Mouse (Mus musculus) midbrain, embryonic 16.5 days (tissue): Measurements from ENCODE around the gene Edn2. TPM values are rescaled to one million over a fixed set of nuclear protein-coding genes. Genes with fewer than 3 reads are reported as not detected.

Source experiments
- ATAC-seq: fragments of 200-750 bp; cut with Nextera tagmentation; 2 replicates; pipeline ENCODE4 v1.8.0; 2017; ENCODE audit warnings: moderate TSS enrichment
- H3K27ac ChIP-seq: fragments of 300-500 bp; sonication (generic); 2 replicates; pipeline ENCODE4 v1.5.1; 2014; ENCODE audit warnings: mild to moderate bottlenecking, low read length, mixed read lengths
- H3K27me3 ChIP-seq: fragments of 300-500 bp; sonication (generic); 2 replicates; pipeline ENCODE4 v1.6.1; 2014; ENCODE audit warnings: low read depth, low read length, mixed read lengths; ENCODE audit not compliant: control insufficient read depth, insufficient read depth
- H3K36me3 ChIP-seq: fragments of 300-500 bp; sonication (generic); 2 replicates; pipeline ENCODE4 v1.6.1; 2014; ENCODE audit warnings: mild to moderate bottlenecking, low read length, moderate library complexity, mixed read lengths; ENCODE audit not compliant: control insufficient read depth, insufficient read depth
- H3K4me1 ChIP-seq: fragments of 300-500 bp; sonication (generic); 2 replicates; pipeline ENCODE4 v1.6.1; 2014; ENCODE audit warnings: mild to moderate bottlenecking, low read length, mixed read lengths; ENCODE audit not compliant: control insufficient read depth, insufficient read depth
- H3K4me2 ChIP-seq: fragments of 300-500 bp; sonication (generic); 2 replicates; pipeline ENCODE4 v1.6.1; 2014; ENCODE audit warnings: mild to moderate bottlenecking, low read length, mixed read lengths
- H3K4me3 ChIP-seq: fragments of 300-500 bp; sonication (generic); 2 replicates; pipeline ENCODE4 v1.5.1; 2014; ENCODE audit warnings: low read depth, mild to moderate bottlenecking, low read length, moderate library complexity, mixed read lengths
- H3K9ac ChIP-seq: fragments of 300-500 bp; sonication (generic); 2 replicates; pipeline ENCODE4 v1.6.1; 2014; ENCODE audit warnings: low read depth, low read length, mixed read lengths
- H3K9me3 ChIP-seq: fragments of 300-500 bp; sonication (generic); replicated peaks from 2 replicates; pipeline ENCODE4 v1.6.1; 2014; ENCODE audit warnings: mild to moderate bottlenecking, low read length, mixed read lengths; ENCODE audit not compliant: control insufficient read depth, poor library complexity, severe bottlenecking
- WGBS: fragments of 180-500 bp; shearing (Covaris S2); extraction: QIAGEN DNeasy Blood & Tissue Kit; methylation state at CpG from one replicate; pipeline ENCODE4 v1.1.7; 2014; 5-methylcytosine and 5-hydroxymethylcytosine counted together
- polyA plus RNA-seq: library from polyadenylated mRNA; unstranded; fragments of >200 nt; fragmentation: Nextera tagmentation; extraction: Ambion mirVana; gene quantifications from 2 replicates; pipeline ENCODE4 v1.2.1, GENCODE M21; 2015

Gene Edn2
- polyA plus RNA-seq, 1 experiment from 2014 or later: not detected

DNA sequence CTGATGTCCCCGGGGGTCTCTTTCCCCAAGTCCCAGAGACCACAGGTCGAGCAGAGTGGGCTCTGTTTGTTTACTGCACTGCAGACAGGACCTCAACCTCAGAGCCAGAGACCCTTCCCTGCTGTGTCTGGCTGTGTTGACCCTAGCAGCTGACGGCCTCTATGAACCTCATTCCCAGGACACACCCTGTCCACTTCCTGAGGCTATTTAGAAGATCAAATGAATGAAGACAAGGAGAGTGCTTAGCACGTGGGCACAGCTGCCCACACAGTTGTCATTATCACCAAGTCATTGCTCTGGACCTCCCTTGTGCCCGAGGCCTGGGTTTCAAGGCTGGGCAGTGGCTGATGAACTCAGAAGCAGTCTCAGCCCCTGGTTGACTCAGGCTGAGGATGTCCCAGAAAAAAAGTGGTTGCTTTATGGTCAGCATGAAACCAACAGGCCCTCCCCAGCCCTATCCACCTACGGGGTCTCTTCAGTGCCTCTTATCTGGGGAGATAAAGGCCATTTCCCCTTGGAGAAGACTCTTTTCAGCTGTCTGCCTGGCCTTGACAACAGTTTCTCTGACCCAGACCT lies 10.6 kb upstream of the Edn2 start:
- Histone ChIP-seq H3K27me3 (no peaks in the 10 kb centered on the region), H3K27ac (no peak overlapping the region), H3K9me3 (no peaks in the 10 kb centered on the region), H3K9ac (no peak overlapping the region), H3K4me2 (no peak overlapping the region), H3K36me3 (no peaks in the 10 kb centered on the region), H3K4me1 (peaks cover 6% of the 10 kb centered on the region; the same call in 1 of the 2 replicates), H3K4me3 (no peak overlapping the region)
- 68% methylated on average over 6 of the region's 6 CpGs for WGBS
- ATAC-seq: no peak

- WGBS: 87% methylated on average over 6 of the region's 6 CpGs
- no peak for ATAC-seq
- Histone ChIP-seq H3K27ac (no peak overlapping the region), H3K9ac (no peak overlapping the region), H3K27me3 (no peaks in the 10 kb centered on the region), H3K4me2 (no peak overlapping the region), H3K4me1 (peaks cover 6% of the 10 kb centered on the region; the same call in 1 of the 2 replicates), H3K9me3 (no peaks in the 10 kb centered on the region), H3K36me3 (no peaks in the 10 kb centered on the region), H3K4me3 (no peak overlapping the region)
Measured at GRCm38 (mm10) chr4:120151906-120152305, 9.1 kb upstream of the Edn2 start.

GRCm38 (mm10) chr4:120152648-120153047 lies 8.4 kb upstream of the Edn2 start:
- H3K4me2 ChIP-seq: no peak overlapping the region
- H3K4me1 ChIP-seq: peaks cover 6% of the 10 kb centered on the region; the same call in 1 of the 2 replicates
- H3K27me3 ChIP-seq: no peaks in the 10 kb centered on the region
- no peak overlapping the region for H3K27ac ChIP-seq
- ATAC-seq: no peak
- no peak overlapping the region for H3K4me3 ChIP-seq
- no peaks in the 10 kb centered on the region for H3K9me3 ChIP-seq
- H3K36me3 ChIP-seq: no peaks in the 10 kb centered on the region
- 70% methylated on average over 4 of the region's 4 CpGs for WGBS
- no peak overlapping the region for H3K9ac ChIP-seq

- no peak overlapping the region for H3K4me3 ChIP-seq
- H3K4me2 ChIP-seq: no peak overlapping the region
- H3K9ac ChIP-seq: no peak overlapping the region
- H3K36me3 ChIP-seq: no peaks in the 10 kb centered on the region
- peaks cover 3% of the 10 kb centered on the region; the same call in 1 of the 2 replicates for H3K4me1 ChIP-seq
- no peak for ATAC-seq
- H3K9me3 ChIP-seq: no peaks in the 10 kb centered on the region
- H3K27ac ChIP-seq: no peak overlapping the region
- H3K27me3 ChIP-seq: no peaks in the 10 kb centered on the region
- 91% methylated on average over 3 of the region's 3 CpGs for WGBS
Measured at GRCm38 (mm10) chr4:120153736-120154135, 7.3 kb upstream of the Edn2 start.

- 26% methylated on average over 5 of the region's 5 CpGs for WGBS
- Histone ChIP-seq H3K27me3 (0 out of 2 replicates have a peak, but pooled peaks cover 2% of the 10 kb centered on the region), H3K4me1 (no peaks in the 10 kb centered on the region), H3K27ac (no peak overlapping the region), H3K9me3 (no peaks in the 10 kb centered on the region), H3K4me2 (no peak overlapping the region), H3K9ac (no peak overlapping the region), H3K4me3 (no peak overlapping the region), H3K36me3 (no peaks in the 10 kb centered on the region)
- ATAC-seq: no peak
Measured at GRCm38 (mm10) chr4:120158714-120159310, 2.2 kb upstream of the Edn2 start.

GRCm38 (mm10) chr4:120162586-120162985 lies 1.6 kb downstream of the Edn2 start:
- Histone ChIP-seq H3K4me3 (no peak overlapping the region), H3K36me3 (no peaks in the 10 kb centered on the region), H3K9me3 (no peaks in the 10 kb centered on the region), H3K27ac (no peak overlapping the region), H3K27me3 (0 out of 2 replicates have a peak, but pooled peaks cover 2% of the 10 kb centered on the region), H3K4me1 (no peaks in the 10 kb centered on the region), H3K9ac (no peak overlapping the region), H3K4me2 (no peak overlapping the region)
- ATAC-seq: no peak
- 85% methylated on average over 8 of the region's 8 CpGs for WGBS

DNA sequence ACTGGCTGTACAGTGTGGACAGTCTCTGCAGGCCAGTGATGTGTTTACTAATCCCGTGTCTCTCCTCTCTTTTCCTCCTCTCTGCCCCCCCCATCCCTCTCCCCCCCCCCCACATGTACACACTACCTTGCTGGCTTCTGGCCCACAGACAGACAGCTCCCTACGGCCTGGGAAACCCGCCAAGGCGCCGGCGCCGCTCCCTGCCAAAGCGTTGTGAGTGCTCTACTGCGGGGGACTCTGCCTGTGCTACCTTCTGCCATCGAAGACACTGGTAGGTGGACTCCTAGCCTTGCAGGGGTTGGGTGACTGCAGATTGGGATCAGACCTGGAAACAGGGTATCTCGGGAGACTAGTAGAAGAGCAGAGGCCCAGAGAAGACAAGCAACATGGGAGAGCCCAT lies 2.2 kb downstream of the Edn2 start:
- no peaks in the 10 kb centered on the region for H3K36me3 ChIP-seq
- 67% methylated on average over 11 of the region's 11 CpGs for WGBS
- H3K27me3 ChIP-seq: 0 out of 2 replicates have a peak, but pooled peaks cover 2% of the 10 kb centered on the region
- H3K4me2 ChIP-seq: no peak overlapping the region
- no peak for ATAC-seq
- no peak overlapping the region for H3K27ac ChIP-seq
- H3K4me1 ChIP-seq: no peaks in the 10 kb centered on the region
- H3K9me3 ChIP-seq: no peaks in the 10 kb centered on the region
- no peak overlapping the region for H3K9ac ChIP-seq
- H3K4me3 ChIP-seq: no peak overlapping the region

- H3K27me3 ChIP-seq: 0 out of 2 replicates have a peak, but pooled peaks cover 2% of the 10 kb centered on the region
- H3K9me3 ChIP-seq: no peaks in the 10 kb centered on the region
- H3K36me3 ChIP-seq: no peaks in the 10 kb centered on the region
- H3K4me2 ChIP-seq: no peak overlapping the region
- no peak overlapping the region for H3K4me3 ChIP-seq
- H3K4me1 ChIP-seq: no peaks in the 10 kb centered on the region
- ATAC-seq: no peak
- no peak overlapping the region for H3K9ac ChIP-seq
- no peak overlapping the region for H3K27ac ChIP-seq
- WGBS: 92% methylated on average over 5 of the region's 5 CpGs
Measured at GRCm38 (mm10) chr4:120164316-120164715, 3.3 kb downstream of the Edn2 start.

DNA sequence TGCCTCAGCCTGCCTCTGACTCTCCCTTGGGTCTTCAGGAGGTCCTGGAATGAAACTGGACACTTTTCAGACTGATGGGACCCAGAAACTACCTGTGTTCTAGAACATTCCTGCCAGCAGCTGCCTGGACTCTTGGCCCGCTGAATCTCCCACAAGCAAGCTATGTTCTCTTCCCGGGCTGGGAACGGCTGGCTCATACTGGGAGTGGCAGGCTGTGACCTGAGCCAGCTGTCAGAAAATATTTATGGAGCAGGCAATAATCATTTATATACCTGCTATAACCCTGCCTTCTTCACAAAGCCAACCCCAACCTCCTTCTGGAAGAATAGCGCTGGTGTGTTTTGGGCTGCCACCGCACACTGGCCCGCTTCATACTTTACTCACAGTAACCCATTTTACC lies 6.8 kb downstream of the Edn2 start:
- Histone ChIP-seq H3K4me2 (no peak overlapping the region), H3K4me3 (no peak overlapping the region), H3K9me3 (no peaks in the 10 kb centered on the region), H3K9ac (no peak overlapping the region), H3K27me3 (no peaks in the 10 kb centered on the region), H3K36me3 (no peaks in the 10 kb centered on the region), H3K4me1 (0 out of 2 replicates have a peak, but pooled peaks cover 2% of the 10 kb centered on the region), H3K27ac (no peak overlapping the region)
- WGBS: 91% methylated on average over 6 of the region's 6 CpGs
- ATAC-seq: no peak
